Mouse (Mus musculus) left cerebral cortex, postnatal 4 days (tissue): ENCODE measurements at regions not wholly inside any gene's neighbourhood (a gene's known extent, or its start where the extent isn't known, plus 50 kb on each side); places are given as distances from the start of the nearest gene placed in this dataset.

ENCODE experiments used
- DNase-seq: peaks from one replicate; pipeline ENCODE4 v3.0.0-alpha.2; 2022
- intact Hi-C: fragments of 180-260 bp; cut with DNase I; formaldehyde crosslinking; loops from one replicate; pipeline ENCODE4 v1.15.1; 2025

DNA sequence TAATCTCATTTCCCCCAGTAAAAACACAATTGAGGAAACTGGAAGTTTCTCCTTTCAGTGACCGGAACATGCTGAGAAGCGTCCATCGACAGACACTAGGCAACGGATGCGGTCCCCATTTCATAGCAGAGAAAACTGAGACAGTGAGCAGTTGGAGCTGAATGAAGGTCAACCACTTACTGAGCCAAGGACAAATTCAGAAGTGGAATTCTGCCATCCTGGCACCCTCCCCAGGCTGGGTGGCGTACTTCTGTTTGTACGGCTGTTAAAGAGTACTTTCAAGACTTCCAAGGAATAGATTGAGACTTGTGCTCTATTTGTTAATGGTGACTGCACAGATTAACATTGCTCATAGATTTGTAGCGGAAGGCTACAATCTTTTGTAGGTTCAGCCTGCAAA is 54.2 kb upstream of the Bhlhe40 start:
- intact Hi-C loops, result no loop called here
- DNase-seq, result peak; percentile 32

DNA sequence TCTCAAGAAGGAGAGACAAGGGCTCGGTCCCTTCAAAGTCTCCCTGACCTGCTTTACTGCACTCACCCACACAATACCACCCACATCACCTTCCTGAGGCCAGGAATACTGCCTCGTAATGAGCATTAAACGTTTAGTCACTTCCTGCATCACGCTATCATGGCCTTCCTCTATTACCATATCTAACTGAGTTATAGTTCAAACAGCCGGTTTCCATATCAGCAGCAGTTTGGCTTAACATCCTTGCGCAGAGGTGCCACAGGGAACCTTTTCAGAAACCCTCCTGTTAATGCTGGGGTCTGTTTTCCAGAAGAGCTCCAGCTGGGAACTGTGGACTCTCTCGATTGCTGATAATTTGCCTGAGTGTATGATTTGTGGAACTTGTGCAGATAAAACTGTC is 52.1 kb upstream of the Bhlhe40 start:
- intact Hi-C loops, result no loop called here
- no peak for DNase-seq
